Mouse (Mus musculus) ES-CJ7 (cell line): Measurements from ENCODE around the gene Mettl8.

Experiments
- DNase-seq: peaks from one replicate; pipeline ENCODE4 v3.0.0; 2011; ENCODE audit warnings: low read depth, low spot score

Gene Mettl8

GRCm38 (mm10) chr2:71033987-71034386 lies 21.4 kb downstream of the Mettl8 start:
- DNase-seq: no peak

DNA sequence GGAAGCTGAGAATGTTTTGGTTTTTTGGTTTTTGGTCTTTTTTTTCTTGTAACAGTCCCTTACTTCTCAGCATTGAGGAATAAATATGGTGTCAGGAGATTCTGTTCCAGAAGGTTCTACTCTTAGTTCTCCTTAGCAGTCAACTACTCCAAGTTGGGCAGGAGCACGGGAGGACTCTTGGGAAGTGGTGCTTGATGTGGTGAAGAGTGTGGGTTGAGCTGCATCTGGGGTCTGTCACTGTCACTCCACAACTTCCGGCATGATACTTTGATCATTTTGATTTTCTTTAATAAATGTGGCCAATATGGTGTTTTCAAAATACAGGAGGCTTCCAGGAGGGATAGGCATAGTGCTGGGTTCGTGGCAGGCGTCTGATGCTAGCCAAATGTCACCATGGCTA lies 22.4 kb downstream of the Mettl8 start:
- DNase-seq: no peak

DNA sequence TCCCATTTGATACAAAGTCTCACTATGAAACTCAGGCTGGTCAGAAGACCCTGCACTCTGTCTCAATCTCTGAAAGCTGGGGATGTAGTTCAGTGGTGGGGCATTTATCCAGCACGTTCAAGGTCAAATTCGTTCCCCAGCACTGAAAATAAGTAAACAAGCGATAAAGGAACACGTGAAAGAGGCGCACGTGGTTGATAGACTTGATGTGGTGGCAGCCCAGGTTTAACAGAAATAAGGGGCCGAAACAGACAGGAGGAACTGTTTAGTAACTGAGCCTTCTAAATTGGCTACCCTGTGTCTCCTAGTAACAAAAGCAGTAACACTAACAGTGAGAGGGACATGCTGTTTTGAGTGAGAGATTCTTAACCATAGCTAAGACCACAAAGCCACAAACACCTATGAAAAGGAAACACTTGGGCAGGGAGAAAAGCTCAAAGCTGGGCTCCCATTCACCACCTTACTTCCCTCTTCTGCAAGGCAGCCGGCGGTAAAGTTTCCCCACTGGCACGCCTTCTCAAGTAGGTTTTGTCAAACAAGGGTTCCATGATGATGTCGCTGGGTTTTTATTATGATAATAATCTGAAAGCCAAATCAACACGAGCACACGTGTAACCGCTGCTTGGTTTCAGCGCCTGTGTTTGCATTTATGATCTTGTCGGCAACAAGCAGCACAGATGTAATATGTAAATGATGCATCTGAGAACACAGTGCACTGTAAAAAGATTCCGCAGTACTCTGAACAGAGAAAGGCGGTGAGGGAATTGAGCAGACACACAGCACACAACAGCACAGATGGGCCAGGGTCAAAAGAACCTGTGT lies 23.2 kb downstream of the Mettl8 start:
- no peak for DNase-seq

- DNase-seq: no peak
Measured at GRCm38 (mm10) chr2:71030663-71031062, 24.7 kb downstream of the Mettl8 start.

GRCm38 (mm10) chr2:71027631-71028030 lies 27.8 kb downstream of the Mettl8 start:
- DNase-seq: no peak

DNA sequence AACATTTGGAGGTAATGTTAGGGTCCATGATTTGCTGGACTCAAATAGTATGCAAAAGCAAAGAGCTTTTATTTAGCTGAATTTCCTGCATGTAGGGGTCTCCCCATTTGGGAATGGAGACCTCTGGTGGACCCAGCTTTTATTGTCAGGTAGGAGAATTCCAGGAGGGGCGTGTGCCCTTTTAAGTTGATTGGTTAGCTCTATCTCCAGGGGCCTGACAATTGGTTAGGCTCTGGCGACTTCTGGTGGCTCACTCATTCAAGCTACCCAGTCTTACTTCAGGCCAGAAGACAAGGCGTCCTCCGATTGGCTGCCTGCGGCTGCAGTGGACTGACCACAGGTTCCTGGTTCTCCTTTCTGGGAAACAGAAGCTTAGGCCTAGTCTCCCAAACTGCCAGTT lies 28.6 kb downstream of the Mettl8 start:
- DNase-seq: peak; percentile 83

DNA sequence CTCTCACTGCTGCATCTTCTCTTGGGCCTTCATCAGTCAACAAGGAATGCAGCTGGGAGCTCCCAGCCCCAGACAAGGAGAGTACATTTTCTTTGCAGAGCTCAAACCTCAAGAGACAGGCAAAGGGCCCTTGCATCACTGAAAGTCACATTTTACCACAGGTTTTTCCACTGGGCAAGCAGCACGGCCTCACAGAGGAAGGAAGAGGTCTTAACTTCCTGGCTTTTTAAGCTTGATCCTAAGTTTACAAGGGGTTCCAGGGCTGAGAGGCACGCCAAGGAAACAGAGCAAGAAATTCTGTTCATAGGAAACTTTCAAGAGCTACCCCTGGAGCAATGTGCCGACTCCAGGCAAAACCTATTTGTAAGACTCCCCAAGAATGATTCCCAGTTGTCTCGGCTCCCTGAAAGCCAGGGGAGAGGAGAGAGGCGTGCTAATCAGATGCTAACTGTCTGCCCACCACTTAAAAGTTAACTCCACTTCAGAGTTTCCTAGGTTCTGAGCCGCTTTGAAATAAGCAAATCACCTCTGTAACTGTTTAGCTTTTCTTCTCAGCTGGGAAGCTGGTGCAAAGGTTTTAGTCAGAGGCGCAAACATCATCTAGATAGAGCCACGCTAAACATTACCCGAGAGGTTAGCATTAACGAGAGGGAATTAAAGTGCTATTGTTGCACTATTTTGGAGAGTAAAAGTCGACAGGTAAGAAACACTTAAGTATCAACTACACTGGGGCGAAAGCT lies 29.6 kb downstream of the Mettl8 start:
- no peak for DNase-seq

DNA sequence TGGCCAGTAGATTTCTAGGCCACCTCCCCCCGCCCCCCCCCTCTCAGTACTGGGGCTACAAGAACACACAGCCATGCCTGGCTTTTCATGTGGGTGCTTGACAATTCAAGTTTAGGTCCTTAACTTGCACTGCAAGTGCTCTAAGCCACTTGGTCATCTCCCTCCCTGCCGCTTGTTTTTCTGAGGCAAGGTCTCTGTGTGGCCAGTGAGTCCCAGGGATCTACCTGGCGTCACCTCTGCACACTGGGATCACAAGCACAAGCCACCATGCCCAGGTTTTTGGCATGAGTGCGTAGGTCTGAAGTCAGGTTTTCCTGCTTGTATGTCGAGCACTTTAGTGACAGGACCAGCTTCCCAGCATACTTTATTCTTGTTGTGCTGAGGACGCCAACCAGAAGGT lies 31.4 kb downstream of the Mettl8 start:
- DNase-seq: no peak

GRCm38 (mm10) chr2:71022991-71023390 lies 32.4 kb downstream of the Mettl8 start:
- peak; percentile 32 for DNase-seq

GRCm38 (mm10) chr2:71020674-71021073 lies 34.7 kb downstream of the Mettl8 start:
- DNase-seq: no peak

DNA sequence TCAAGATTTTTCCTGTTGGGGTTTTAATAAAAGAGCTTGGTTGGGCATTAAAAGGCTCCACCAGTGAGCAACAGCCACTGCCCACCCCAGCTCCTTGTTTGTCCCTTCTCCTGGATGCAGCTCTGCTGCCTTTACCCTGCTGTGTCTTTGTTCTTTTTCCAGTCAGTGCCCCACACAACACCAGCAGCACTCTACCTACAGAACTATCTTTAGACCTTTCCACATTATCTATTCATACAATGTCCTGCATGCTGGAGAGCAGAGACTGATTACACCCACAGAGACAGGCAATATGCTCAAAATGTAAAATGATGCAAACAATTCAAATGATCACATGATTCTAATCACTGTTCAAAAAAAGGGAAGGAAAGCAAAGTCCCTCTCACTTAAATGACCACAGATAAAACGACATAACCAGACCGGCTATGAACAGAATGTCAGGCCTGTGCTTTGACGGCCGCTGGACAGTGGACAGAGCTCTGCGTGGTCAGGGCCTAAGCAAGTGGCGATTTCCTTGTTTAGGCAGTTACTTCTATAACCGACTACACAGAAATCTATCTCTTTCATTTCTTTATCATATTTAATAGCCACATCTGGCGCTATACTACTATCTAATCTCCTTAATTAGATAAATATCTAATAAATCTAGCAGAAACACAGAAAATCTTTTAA lies 35.5 kb downstream of the Mettl8 start:
- DNase-seq: no peak

- DNase-seq: no peak
Measured at GRCm38 (mm10) chr2:71019277-71019676, 36.1 kb downstream of the Mettl8 start.

- DNase-seq: no peak
Measured at GRCm38 (mm10) chr2:71013521-71013920, 41.9 kb downstream of the Mettl8 start.

DNA sequence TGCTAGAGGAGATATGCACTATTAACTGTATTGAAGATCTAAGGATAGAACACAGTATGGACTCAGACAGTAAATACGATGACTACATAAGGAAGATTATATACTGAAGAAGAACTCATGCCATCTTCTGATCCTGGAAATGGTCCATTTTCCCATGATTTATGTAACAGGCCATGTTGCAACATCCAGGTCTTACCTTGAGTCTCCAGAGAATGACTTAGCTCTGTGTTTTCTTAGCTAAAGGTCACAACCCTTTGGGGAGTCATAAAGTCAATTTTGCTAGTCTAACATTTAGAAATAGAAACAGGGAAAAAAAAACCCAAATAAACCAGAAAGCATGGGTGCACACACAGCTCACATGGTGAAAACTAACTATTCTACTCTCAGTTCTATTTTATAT lies 43.6 kb downstream of the Mettl8 start:
- DNase-seq: no peak

- no peak for DNase-seq
Measured at GRCm38 (mm10) chr2:71004354-71004753, 51.0 kb downstream of the Mettl8 start.

- no peak for DNase-seq
Measured at GRCm38 (mm10) chr2:71002509-71002908, 52.9 kb downstream of the Mettl8 start.

GRCm38 (mm10) chr2:70998771-70999170 lies 56.6 kb downstream of the Mettl8 start:
- DNase-seq: no peak

- no peak for DNase-seq
Measured at GRCm38 (mm10) chr2:70996438-70996837, 58.9 kb downstream of the Mettl8 start.

DNA sequence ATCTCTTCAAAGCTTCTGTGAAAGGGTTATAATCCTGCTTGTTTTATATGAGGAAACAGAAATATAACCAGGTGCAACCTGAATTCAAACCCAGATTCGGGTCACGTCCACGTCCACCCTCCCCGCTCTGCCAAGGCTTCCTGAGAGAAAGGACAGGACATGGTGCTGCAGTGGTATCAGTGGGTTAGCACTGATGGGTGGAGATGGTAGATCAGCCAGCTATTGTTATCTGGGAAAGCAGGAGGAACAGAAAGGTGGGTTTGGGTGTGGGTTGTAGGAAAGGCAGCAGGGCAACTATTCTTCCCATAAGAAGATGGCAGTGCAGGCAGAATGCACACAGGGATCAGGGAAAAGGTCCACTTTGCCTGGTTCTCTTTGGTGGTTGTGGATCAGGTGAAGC lies 59.5 kb downstream of the Mettl8 start:
- DNase-seq: no peak

- DNase-seq: no peak
Measured at GRCm38 (mm10) chr2:70993740-70994139, 61.6 kb downstream of the Mettl8 start.

- no peak for DNase-seq
Measured at GRCm38 (mm10) chr2:70992715-70993114, 62.7 kb downstream of the Mettl8 start.

GRCm38 (mm10) chr2:70990196-70990595 lies 65.2 kb downstream of the Mettl8 start:
- no peak for DNase-seq
